Mouse (Mus musculus) midbrain, embryonic 13.5 days (tissue): Measurements from ENCODE around the gene Grik2. TPM values are rescaled to one million over a fixed set of nuclear protein-coding genes. Genes with fewer than 3 reads are reported as not detected.
"Not testable (repeated sequence)": the region's sequence is repeated elsewhere in the genome, so short reads cannot be mapped to it uniquely, and the experiment has no call there.

ENCODE experiments used
- ATAC-seq: fragments of 200-750 bp; cut with Nextera tagmentation; 2 replicates; pipeline ENCODE4 v1.8.0; 2017; ENCODE audit warnings: mild to moderate bottlenecking, moderate TSS enrichment, moderate library complexity
- H3K27ac ChIP-seq: fragments of 300-500 bp; sonication (generic); 2 replicates; pipeline ENCODE4 v1.5.1; 2015; ENCODE audit warnings: inconsistent platforms, mild to moderate bottlenecking, moderate library complexity
- H3K27me3 ChIP-seq: fragments of 300-500 bp; sonication (generic); 2 replicates; pipeline ENCODE4 v1.6.1; 2015; ENCODE audit warnings: mild to moderate bottlenecking, inconsistent platforms
- H3K36me3 ChIP-seq: fragments of 300-500 bp; sonication (generic); 2 replicates; pipeline ENCODE4 v1.6.1; 2015; ENCODE audit warnings: mild to moderate bottlenecking, inconsistent platforms
- H3K4me1 ChIP-seq: fragments of 300-500 bp; sonication (generic); replicated peaks from 2 replicates; pipeline ENCODE4 v1.6.1; 2015; ENCODE audit warnings: inconsistent platforms
- H3K4me2 ChIP-seq: fragments of 300-500 bp; sonication (generic); replicated peaks from 2 replicates; pipeline ENCODE4 v1.6.1; 2015; ENCODE audit warnings: moderate library complexity, mild to moderate bottlenecking, inconsistent platforms
- H3K4me3 ChIP-seq: fragments of 300-500 bp; sonication (generic); replicated peaks from 2 replicates; pipeline ENCODE4 v1.5.1; 2015; ENCODE audit warnings: mild to moderate bottlenecking, inconsistent platforms
- H3K9ac ChIP-seq: fragments of 300-500 bp; sonication (generic); replicated peaks from 2 replicates; pipeline ENCODE4 v1.6.1; 2015; ENCODE audit warnings: mild to moderate bottlenecking, inconsistent platforms
- H3K9me3 ChIP-seq: fragments of 300-500 bp; sonication (generic); 2 replicates; pipeline ENCODE4 v1.6.1; 2016; ENCODE audit warnings: mild to moderate bottlenecking, inconsistent platforms
- WGBS: fragments of 180-500 bp; shearing (Covaris S2); methylation state at CpG from one replicate; pipeline ENCODE4 v1.1.7; 2015; 5-methylcytosine and 5-hydroxymethylcytosine counted together
- polyA plus RNA-seq: library from polyadenylated mRNA; unstranded; fragments of >200 nt; fragmentation: Nextera tagmentation; extraction: Ambion mirVana; gene quantifications from 2 replicates; pipeline ENCODE4 v1.2.1, GENCODE M21; 2015

Gene Grik2
- polyA plus RNA-seq, 1 experiment from 2014 or later: 31.2 TPM

- no peak for ATAC-seq
- Histone ChIP-seq H3K9me3 (no peaks in the 10 kb centered on the region), H3K4me1 (no peaks in the 10 kb centered on the region), H3K36me3 (no peaks in the 10 kb centered on the region), H3K27ac (no peak overlapping the region), H3K27me3 (no peaks in the 10 kb centered on the region), H3K4me2 (no peak overlapping the region), H3K9ac (no peak overlapping the region), H3K4me3 (no peak overlapping the region)
Observed at GRCm38 (mm10) chr10:49453535-49453934, 335.0 kb downstream of the Grik2 start.

- no peak for ATAC-seq
- H3K27me3 ChIP-seq: no peaks in the 10 kb centered on the region
Observed at GRCm38 (mm10) chr10:49441369-49441768, 347.2 kb downstream of the Grik2 start.

GRCm38 (mm10) chr10:49437057-49437456 is 351.5 kb downstream of the Grik2 start:
- H3K4me1 ChIP-seq: no peaks in the 10 kb centered on the region
- no peaks in the 10 kb centered on the region for H3K36me3 ChIP-seq
- ATAC-seq: peak; percentile 40; the same call in 1 of the 2 replicates
- H3K27me3 ChIP-seq: no peaks in the 10 kb centered on the region
- H3K9me3 ChIP-seq: no peaks in the 10 kb centered on the region
- H3K9ac ChIP-seq: no peak overlapping the region
- H3K4me2 ChIP-seq: no peak overlapping the region
- no peak overlapping the region for H3K27ac ChIP-seq
- no peak overlapping the region for H3K4me3 ChIP-seq
- 61% methylated on average over 2 of the region's 2 CpGs for WGBS

More at GRCm38 (mm10) chr10:49441369-49441768, 347.2 kb downstream of the Grik2 start:
- Histone ChIP-seq H3K9ac (no peak overlapping the region), H3K27ac (no peak overlapping the region), H3K9me3 (no peaks in the 10 kb centered on the region), H3K4me3 (no peak overlapping the region), H3K4me1 (no peaks in the 10 kb centered on the region), H3K4me2 (no peak overlapping the region), H3K36me3 (no peaks in the 10 kb centered on the region)
- 79% methylated on average over 1 of the region's 1 CpGs for WGBS

- no peak for ATAC-seq
- H3K4me1 ChIP-seq: no peaks in the 10 kb centered on the region
- no peak overlapping the region for H3K4me3 ChIP-seq
- no peak overlapping the region for H3K4me2 ChIP-seq
- H3K36me3 ChIP-seq: no peaks in the 10 kb centered on the region
- no peaks in the 10 kb centered on the region for H3K9me3 ChIP-seq
- H3K9ac ChIP-seq: no peak overlapping the region
- no peak overlapping the region for H3K27ac ChIP-seq
- 87% methylated on average over 2 of the region's 2 CpGs for WGBS
- no peaks in the 10 kb centered on the region for H3K27me3 ChIP-seq
Observed at GRCm38 (mm10) chr10:49436301-49436700, 352.3 kb downstream of the Grik2 start.

GRCm38 (mm10) chr10:49432825-49433224 is 355.7 kb downstream of the Grik2 start:
- no peaks in the 10 kb centered on the region for H3K9me3 ChIP-seq
- WGBS: 89% methylated on average over 2 of the region's 2 CpGs
- no peaks in the 10 kb centered on the region for H3K36me3 ChIP-seq
- H3K4me3 ChIP-seq: no peak overlapping the region
- H3K4me1 ChIP-seq: no peaks in the 10 kb centered on the region
- no peaks in the 10 kb centered on the region for H3K27me3 ChIP-seq
- H3K4me2 ChIP-seq: no peak overlapping the region
- H3K27ac ChIP-seq: no peak overlapping the region
- no peak for ATAC-seq
- H3K9ac ChIP-seq: no peak overlapping the region

GRCm38 (mm10) chr10:49417206-49417605 is 371.4 kb downstream of the Grik2 start:
- H3K4me1 ChIP-seq, H3K4me3 ChIP-seq, H3K27ac ChIP-seq, H3K27me3 ChIP-seq, H3K9me3 ChIP-seq, H3K9ac ChIP-seq, ATAC-seq, H3K36me3 ChIP-seq, H3K4me2 ChIP-seq: not testable (repeated sequence)
- 42% methylated on average over 1 of the region's 1 CpGs for WGBS

- no peaks in the 10 kb centered on the region for H3K4me1 ChIP-seq
- H3K36me3 ChIP-seq: no peaks in the 10 kb centered on the region
- H3K4me3 ChIP-seq: no peak overlapping the region
- no peak overlapping the region for H3K4me2 ChIP-seq
- H3K9me3 ChIP-seq: no peaks in the 10 kb centered on the region
- ATAC-seq: no peak
- no peak overlapping the region for H3K9ac ChIP-seq
- no peaks in the 10 kb centered on the region for H3K27me3 ChIP-seq
- no peak overlapping the region for H3K27ac ChIP-seq
- 72% methylated on average over 3 of the region's 3 CpGs for WGBS
Observed at GRCm38 (mm10) chr10:49382996-49383395, 405.6 kb downstream of the Grik2 start.

GRCm38 (mm10) chr10:49381852-49382251 is 406.7 kb downstream of the Grik2 start:
- Histone ChIP-seq H3K4me2 (no peak overlapping the region), H3K36me3 (no peaks in the 10 kb centered on the region), H3K4me3 (no peak overlapping the region), H3K4me1 (no peaks in the 10 kb centered on the region), H3K27ac (no peak overlapping the region), H3K9ac (no peak overlapping the region), H3K27me3 (no peaks in the 10 kb centered on the region), H3K9me3 (no peaks in the 10 kb centered on the region)
- no peak for ATAC-seq
- WGBS: 55% methylated on average over 2 of the region's 2 CpGs

- Histone ChIP-seq H3K4me1 (no peaks in the 10 kb centered on the region), H3K9ac (no peak overlapping the region), H3K36me3 (no peaks in the 10 kb centered on the region), H3K4me2 (no peak overlapping the region), H3K27me3 (no peaks in the 10 kb centered on the region), H3K4me3 (no peak overlapping the region), H3K9me3 (no peaks in the 10 kb centered on the region), H3K27ac (no peak overlapping the region)
- 94% methylated on average over 2 of the region's 2 CpGs for WGBS
- ATAC-seq: no peak
Observed at GRCm38 (mm10) chr10:49368601-49369000, 420.0 kb downstream of the Grik2 start.

- Histone ChIP-seq H3K9ac (no peak overlapping the region), H3K4me1 (no peaks in the 10 kb centered on the region), H3K4me2 (no peak overlapping the region), H3K4me3 (no peak overlapping the region), H3K9me3 (no peaks in the 10 kb centered on the region), H3K27ac (no peak overlapping the region), H3K27me3 (no peaks in the 10 kb centered on the region), H3K36me3 (no peaks in the 10 kb centered on the region)
- peak; percentile 62; the same call in 1 of the 2 replicates for ATAC-seq
Observed at GRCm38 (mm10) chr10:49365262-49365661, 423.3 kb downstream of the Grik2 start.

GRCm38 (mm10) chr10:49322413-49322812 is 466.2 kb downstream of the Grik2 start:
- Histone ChIP-seq H3K9me3 (no peaks in the 10 kb centered on the region), H3K36me3 (no peaks in the 10 kb centered on the region), H3K27me3 (no peaks in the 10 kb centered on the region), H3K4me2 (no peak overlapping the region), H3K4me3 (no peak overlapping the region), H3K9ac (no peak overlapping the region), H3K4me1 (peaks cover 3% of the 10 kb centered on the region; the same call in 1 of the 2 replicates), H3K27ac (peak overlapping the region; percentile 7; the same call in 1 of the 2 replicates)
- peak; percentile 96 for ATAC-seq

- peaks cover 2% of the 10 kb centered on the region; the same call in 1 of the 2 replicates for H3K4me1 ChIP-seq
- WGBS: 80% methylated on average over 2 of the region's 2 CpGs
- no peak overlapping the region for H3K27ac ChIP-seq
- ATAC-seq: no peak
- no peak overlapping the region for H3K4me3 ChIP-seq
- H3K36me3 ChIP-seq: no peaks in the 10 kb centered on the region
- H3K9me3 ChIP-seq: no peaks in the 10 kb centered on the region
- H3K27me3 ChIP-seq: no peaks in the 10 kb centered on the region
- no peak overlapping the region for H3K4me2 ChIP-seq
- no peak overlapping the region for H3K9ac ChIP-seq
Observed at GRCm38 (mm10) chr10:49319880-49320279, 468.7 kb downstream of the Grik2 start.

- 8% methylated on average over 2 of the region's 2 CpGs for WGBS
- peak overlapping the region; percentile 86 for H3K27ac ChIP-seq
- H3K4me1 ChIP-seq: peaks cover 7% of the 10 kb centered on the region
- peak overlapping the region; percentile 15 for H3K4me3 ChIP-seq
- no peaks in the 10 kb centered on the region for H3K36me3 ChIP-seq
- no peaks in the 10 kb centered on the region for H3K27me3 ChIP-seq
- no peak overlapping the region for H3K9ac ChIP-seq
- no peaks in the 10 kb centered on the region for H3K9me3 ChIP-seq
- peak overlapping the region; percentile 23; the same call in 1 of the 2 replicates for H3K4me2 ChIP-seq
- ATAC-seq: peak; percentile 99
Observed at GRCm38 (mm10) chr10:49256247-49256939, 532.2 kb downstream of the Grik2 start.
